Mouse (Mus musculus) heart, embryonic 11.5 days (tissue): Measurements from ENCODE around the gene Eif3k. TPM values are rescaled to one million over a fixed set of nuclear protein-coding genes. Genes with fewer than 3 reads are reported as not detected.

Experiments used
- ATAC-seq: fragments of 200-750 bp; cut with Nextera tagmentation; replicated peaks from 2 replicates; pipeline ENCODE4 v1.8.0; 2017; ENCODE audit warnings: moderate library complexity; ENCODE audit not compliant: insufficient number of reproducible peaks, low FRiP score, low TSS enrichment
- H3K27ac ChIP-seq: fragments of 300-500 bp; sonication (generic); 2 replicates; pipeline ENCODE4 v1.5.1; 2014; ENCODE audit warnings: mild to moderate bottlenecking, low read depth, low read length
- H3K27me3 ChIP-seq: fragments of 300-500 bp; sonication (generic); 2 replicates; pipeline ENCODE4 v1.6.1; 2014; ENCODE audit warnings: mild to moderate bottlenecking, low read length, mixed read lengths; ENCODE audit not compliant: control insufficient read depth, insufficient read depth
- H3K36me3 ChIP-seq: fragments of 300-500 bp; sonication (generic); 2 replicates; pipeline ENCODE4 v1.6.1; 2014; ENCODE audit warnings: mild to moderate bottlenecking, low read length, moderate library complexity, mixed read lengths; ENCODE audit not compliant: control insufficient read depth, insufficient read depth
- H3K4me1 ChIP-seq: fragments of 300-500 bp; sonication (generic); 2 replicates; pipeline ENCODE4 v1.6.1; 2014; ENCODE audit warnings: low read length; ENCODE audit not compliant: control insufficient read depth, insufficient read depth
- H3K4me2 ChIP-seq: fragments of 300-500 bp; sonication (generic); 2 replicates; pipeline ENCODE4 v1.6.1; 2014; ENCODE audit warnings: mild to moderate bottlenecking, moderate library complexity
- H3K4me3 ChIP-seq: fragments of 300-500 bp; sonication (generic); 2 replicates; pipeline ENCODE4 v1.5.1; 2014; ENCODE audit warnings: low read depth, low read length
- H3K9ac ChIP-seq: fragments of 300-500 bp; sonication (generic); 2 replicates; pipeline ENCODE4 v1.6.1; 2014; ENCODE audit warnings: mild to moderate bottlenecking, low read depth, low read length, moderate library complexity
- H3K9me3 ChIP-seq: fragments of 300-500 bp; sonication (generic); replicated peaks from 2 replicates; pipeline ENCODE4 v1.6.1; 2016; ENCODE audit warnings: low read length; ENCODE audit not compliant: control insufficient read depth
- WGBS: fragments of 180-500 bp; shearing (Covaris S2); extraction: QIAGEN DNeasy Blood & Tissue Kit; methylation state at CpG from one replicate; pipeline ENCODE4 v1.1.7; 2014; ENCODE audit not compliant: insufficient replicate concordance; 5-methylcytosine and 5-hydroxymethylcytosine counted together
- polyA plus RNA-seq: library from polyadenylated mRNA; unstranded; fragments of >200 nt; fragmentation: Nextera tagmentation; extraction: Ambion mirVana; gene quantifications from 2 replicates; pipeline ENCODE4 v1.2.1, GENCODE M21; 2014

Eif3k gene
- polyA plus RNA-seq, 1 experiment from 2014 or later = 286 TPM

GRCm38 (mm10) chr7:28933825-28934224 is 47.8 kb downstream of the Eif3k start:
- Histone ChIP-seq H3K27ac (no peak overlapping the region), H3K9ac (no peak overlapping the region), H3K4me3 (no peak overlapping the region), H3K27me3 (no peaks in the 10 kb centered on the region), H3K36me3 (no peaks in the 10 kb centered on the region), H3K9me3 (no peaks in the 10 kb centered on the region), H3K4me1 (peaks cover 72% of the 10 kb centered on the region), H3K4me2 (no peak overlapping the region)
- 86% methylated on average over 2 of the region's 2 CpGs for WGBS
- no peak for ATAC-seq

- H3K9ac ChIP-seq = no peak overlapping the region
- no peaks in the 10 kb centered on the region for H3K36me3 ChIP-seq
- WGBS = 59% methylated on average over 6 of the region's 6 CpGs
- H3K27me3 ChIP-seq = no peaks in the 10 kb centered on the region
- no peaks in the 10 kb centered on the region for H3K9me3 ChIP-seq
- H3K4me1 ChIP-seq = peaks cover 61% of the 10 kb centered on the region
- H3K4me3 ChIP-seq = no peak overlapping the region
- ATAC-seq = 0 out of 2 replicates have a peak, but pooled peaks have one; percentile 5
- H3K27ac ChIP-seq = peak overlapping the region; percentile 7; the same call in 1 of the 2 replicates
- no peak overlapping the region; the same call in 1 of the 2 replicates for H3K4me2 ChIP-seq
Measured at GRCm38 (mm10) chr7:28932421-28933041, 49.1 kb downstream of the Eif3k start.

- no peak for ATAC-seq
- Histone ChIP-seq H3K4me3 (no peak overlapping the region), H3K4me2 (no peak overlapping the region), H3K4me1 (peaks cover 53% of the 10 kb centered on the region), H3K27me3 (no peaks in the 10 kb centered on the region), H3K27ac (0 out of 2 replicates have a peak overlapping the region, but pooled peaks have one; percentile 46), H3K36me3 (no peaks in the 10 kb centered on the region), H3K9me3 (no peaks in the 10 kb centered on the region), H3K9ac (no peak overlapping the region)
- 66% methylated on average over 4 of the region's 4 CpGs for WGBS
Measured at GRCm38 (mm10) chr7:28931695-28932039, 50.0 kb downstream of the Eif3k start.

- H3K36me3 ChIP-seq = no peaks in the 10 kb centered on the region
- H3K4me1 ChIP-seq = peaks cover 53% of the 10 kb centered on the region
- WGBS = 89% methylated on average over 7 of the region's 7 CpGs
- H3K9me3 ChIP-seq = no peaks in the 10 kb centered on the region
- peak overlapping the region; percentile 46; the same call in 1 of the 2 replicates for H3K27ac ChIP-seq
- H3K4me2 ChIP-seq = no peak overlapping the region
- no peak for ATAC-seq
- no peak overlapping the region; the same call in 1 of the 2 replicates for H3K9ac ChIP-seq
- H3K4me3 ChIP-seq = no peak overlapping the region
- H3K27me3 ChIP-seq = no peaks in the 10 kb centered on the region
Measured at GRCm38 (mm10) chr7:28931032-28931694, 50.5 kb downstream of the Eif3k start.

- WGBS = 55% methylated on average over 5 of the region's 5 CpGs
- no peak for ATAC-seq
- Histone ChIP-seq H3K4me2 (no peak overlapping the region), H3K27ac (peak overlapping the region; percentile 46; the same call in 1 of the 2 replicates), H3K9me3 (no peaks in the 10 kb centered on the region), H3K4me3 (no peak overlapping the region), H3K4me1 (peaks cover 54% of the 10 kb centered on the region), H3K9ac (no peak overlapping the region; the same call in 1 of the 2 replicates), H3K36me3 (no peaks in the 10 kb centered on the region), H3K27me3 (no peaks in the 10 kb centered on the region)
Measured at GRCm38 (mm10) chr7:28930320-28931031, 51.2 kb downstream of the Eif3k start.

- H3K4me1 ChIP-seq = peaks cover 54% of the 10 kb centered on the region
- no peaks in the 10 kb centered on the region for H3K36me3 ChIP-seq
- no peak overlapping the region for H3K4me2 ChIP-seq
- H3K27me3 ChIP-seq = no peaks in the 10 kb centered on the region
- H3K4me3 ChIP-seq = no peak overlapping the region
- ATAC-seq = no peak
- no peaks in the 10 kb centered on the region for H3K9me3 ChIP-seq
- H3K9ac ChIP-seq = 0 out of 2 replicates have a peak overlapping the region, but pooled peaks have one; percentile 22
- WGBS = 41% methylated on average over 3 of the region's 3 CpGs
- H3K27ac ChIP-seq = no peak overlapping the region
Measured at GRCm38 (mm10) chr7:28929381-28929780, 52.3 kb downstream of the Eif3k start.

GRCm38 (mm10) chr7:28926172-28926571 is 55.5 kb downstream of the Eif3k start:
- ATAC-seq = no peak

GRCm38 (mm10) chr7:28925317-28925716 is 56.3 kb downstream of the Eif3k start:
- Histone ChIP-seq H3K9ac (peak overlapping the region; percentile 69; the same call in 1 of the 2 replicates), H3K4me2 (peak overlapping the region; percentile 41), H3K4me1 (peaks cover 75% of the 10 kb centered on the region), H3K9me3 (no peaks in the 10 kb centered on the region), H3K36me3 (no peaks in the 10 kb centered on the region), H3K4me3 (no peak overlapping the region), H3K27ac (peak overlapping the region; percentile 99), H3K27me3 (no peaks in the 10 kb centered on the region)
- WGBS = 21% methylated on average over 9 of the region's 9 CpGs
- peak; percentile 43 for ATAC-seq

More at GRCm38 (mm10) chr7:28926172-28926571, 55.5 kb downstream of the Eif3k start:
- Histone ChIP-seq H3K4me1 (peaks cover 74% of the 10 kb centered on the region), H3K36me3 (no peaks in the 10 kb centered on the region), H3K27me3 (no peaks in the 10 kb centered on the region), H3K9ac (no peak overlapping the region), H3K4me2 (no peak overlapping the region; the same call in 1 of the 2 replicates), H3K27ac (peak overlapping the region; percentile 99), H3K4me3 (no peak overlapping the region), H3K9me3 (no peaks in the 10 kb centered on the region)
- WGBS = 40% methylated on average over 2 of the region's 2 CpGs
